Mouse (Mus musculus) regulatory T cell (primary cell): ENCODE data around the gene Aox2.
"Not testable (repeated sequence)": the region's sequence is repeated elsewhere in the genome, so short reads cannot be mapped to it uniquely, and the experiment has no call there.

Experiments
- in situ Hi-C: fragments of 300-600 bp; cut with MboI, MseI; formaldehyde crosslinking; loops from one replicate; pipeline ENCODE4 v1.15.1; 2025; ENCODE audit warnings: high pct_unique_total_duplicates

The Aox2 gene

DNA sequence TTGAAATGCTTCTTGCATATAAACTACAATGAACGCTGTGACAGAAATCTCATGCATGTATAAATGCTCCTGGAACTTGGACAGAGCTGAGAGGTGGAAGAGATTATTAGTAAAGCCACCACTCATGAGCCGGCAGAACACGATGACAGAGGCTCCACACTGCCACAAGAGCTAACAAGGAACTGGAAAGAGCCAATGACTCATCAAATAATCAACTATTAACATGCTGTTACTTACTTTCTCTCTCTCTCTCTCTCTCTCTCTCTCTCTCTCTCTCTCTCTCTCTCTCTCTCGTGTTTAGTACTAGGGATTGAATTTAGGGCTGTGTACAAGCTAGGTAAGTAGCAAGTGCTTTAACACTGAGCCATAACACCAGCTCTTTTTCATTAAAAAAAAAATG, 65.7 kb downstream of the Aox2 start:
- in situ Hi-C loops = no loop called here

DNA sequence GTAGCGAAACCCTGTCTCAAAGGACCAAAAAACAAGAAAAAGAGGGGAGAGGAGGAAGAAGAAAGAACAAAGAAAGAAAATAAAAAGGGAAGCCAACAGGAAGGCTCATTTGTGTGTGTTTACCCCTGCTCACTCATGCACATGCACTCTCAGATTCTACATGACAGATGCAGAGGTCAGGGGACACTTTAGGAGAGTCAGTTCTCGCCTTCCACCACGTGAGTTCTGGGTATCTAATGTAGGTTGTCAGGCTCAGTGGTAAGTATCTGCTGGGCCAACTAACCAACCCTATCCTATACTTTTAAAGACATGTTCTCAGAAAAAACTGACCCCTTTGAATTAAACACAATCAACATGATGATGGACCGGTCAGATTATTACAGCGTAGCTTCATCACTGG, 66.4 kb downstream of the Aox2 start:
- in situ Hi-C loops = no loop called here

DNA sequence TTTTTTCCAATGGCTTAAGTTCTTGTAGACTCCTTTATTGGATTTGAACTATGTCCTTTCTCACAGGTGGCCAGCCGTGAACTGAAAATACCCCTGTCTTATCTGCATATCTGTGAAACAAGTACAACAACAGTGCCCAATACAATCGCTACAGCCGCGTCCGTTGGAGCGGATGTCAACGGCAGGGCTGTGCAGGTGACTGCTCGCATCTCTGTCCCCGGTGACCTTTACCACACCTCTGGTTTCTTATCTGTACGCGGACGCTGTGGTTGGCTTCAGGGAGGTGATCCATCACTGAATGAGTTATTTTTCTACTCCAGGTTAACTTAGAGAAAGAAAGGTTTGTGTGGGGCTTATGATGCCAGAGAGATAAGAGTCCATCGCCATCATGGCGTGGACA, 68.0 kb downstream of the Aox2 start:
- in situ Hi-C loops = no loop called here

DNA sequence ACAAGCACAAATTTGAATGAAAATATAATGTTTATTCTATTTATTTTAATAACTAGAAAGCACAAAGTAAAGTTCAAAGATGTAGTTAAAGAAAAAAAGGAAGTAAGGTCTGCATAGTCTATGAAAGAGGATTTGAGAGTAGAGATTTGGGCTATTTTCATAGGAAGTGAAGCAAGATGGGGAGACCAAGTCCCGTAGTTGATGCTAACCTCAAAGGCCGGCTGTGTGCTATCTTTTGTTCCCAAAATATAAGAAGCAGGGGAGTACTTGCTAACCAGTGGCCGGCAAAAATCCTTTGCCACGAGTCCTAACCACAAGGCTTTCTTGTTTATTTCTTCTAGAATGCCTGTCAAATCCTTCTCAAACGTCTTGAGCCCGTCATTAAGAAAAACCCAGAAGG, 70.6 kb downstream of the Aox2 start:
- in situ Hi-C loops = no loop called here

DNA sequence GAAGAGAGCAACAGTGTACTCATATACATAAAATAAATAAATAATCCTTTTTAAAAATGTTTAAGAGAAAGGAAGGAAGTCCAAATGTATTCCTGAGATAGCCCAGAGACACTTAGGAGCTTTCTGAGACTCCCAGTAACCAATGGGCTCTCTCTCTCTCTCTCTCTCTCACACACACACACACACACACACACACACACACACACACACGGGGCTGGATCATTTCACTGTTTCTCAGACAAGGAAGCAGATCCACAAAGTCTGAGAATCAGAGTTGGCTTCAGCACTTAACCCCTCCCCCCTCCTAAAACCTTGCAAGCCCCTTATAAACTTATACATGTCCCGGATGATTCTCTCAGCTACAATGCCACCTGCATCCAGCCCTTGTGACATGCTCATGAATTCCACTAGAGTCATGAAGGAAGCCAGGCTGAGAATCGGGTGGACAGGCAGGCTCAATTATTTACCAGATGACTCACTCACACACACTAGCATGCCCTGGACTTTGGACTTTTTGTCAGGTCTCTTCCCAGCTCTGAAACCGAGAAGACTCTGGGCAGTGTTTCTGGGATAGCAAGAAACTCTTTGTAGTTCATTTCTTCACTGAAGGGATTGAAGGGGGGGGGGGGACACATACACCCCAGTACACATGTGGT, 75.2 kb downstream of the Aox2 start:
- in situ Hi-C loops = no loop called here

DNA sequence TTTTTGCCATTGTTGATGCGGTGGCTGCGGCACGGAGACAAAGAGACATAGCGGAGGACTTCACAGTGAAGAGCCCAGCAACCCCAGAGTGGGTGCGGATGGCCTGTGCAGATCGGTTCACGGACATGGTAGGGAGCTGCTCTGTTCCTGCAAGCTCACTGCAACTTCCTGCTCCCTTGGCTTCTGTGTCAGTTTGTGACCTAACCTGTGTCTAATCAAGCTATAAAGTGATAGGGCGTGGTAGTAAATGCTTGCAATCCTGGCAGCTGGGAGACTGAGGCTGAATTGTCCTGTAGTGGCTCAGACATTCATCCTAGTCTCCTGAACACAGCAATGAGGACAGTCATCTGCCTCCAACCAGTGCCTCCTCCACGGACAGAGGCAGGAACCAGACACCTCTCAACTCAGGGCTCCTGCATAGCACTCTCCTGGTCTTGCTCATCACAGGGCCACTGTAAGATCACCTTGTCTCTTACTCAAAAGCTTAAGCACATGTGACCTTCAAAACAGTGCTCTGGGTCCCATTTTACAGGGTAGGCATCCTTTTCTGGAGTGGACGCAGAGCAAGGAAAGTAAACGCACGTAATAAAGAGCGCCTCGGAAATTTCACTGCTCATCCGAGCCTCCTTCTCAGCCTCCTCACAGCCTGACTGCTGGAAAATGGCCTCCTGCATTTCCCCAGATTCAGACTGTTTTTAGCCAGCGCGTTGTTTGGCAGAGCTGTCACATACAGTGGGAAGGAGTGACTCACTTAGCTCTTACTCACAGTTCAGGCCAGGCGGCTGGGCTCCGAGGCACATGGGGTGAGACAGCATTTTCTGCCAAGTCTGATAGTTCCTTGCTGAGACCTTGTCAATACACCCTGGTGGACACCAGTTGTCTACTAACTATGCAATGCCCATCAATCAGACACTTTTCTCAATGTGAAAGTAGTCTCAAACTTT, 81.1 kb downstream of the Aox2 start:
- in situ Hi-C loops = no loop called here

DNA sequence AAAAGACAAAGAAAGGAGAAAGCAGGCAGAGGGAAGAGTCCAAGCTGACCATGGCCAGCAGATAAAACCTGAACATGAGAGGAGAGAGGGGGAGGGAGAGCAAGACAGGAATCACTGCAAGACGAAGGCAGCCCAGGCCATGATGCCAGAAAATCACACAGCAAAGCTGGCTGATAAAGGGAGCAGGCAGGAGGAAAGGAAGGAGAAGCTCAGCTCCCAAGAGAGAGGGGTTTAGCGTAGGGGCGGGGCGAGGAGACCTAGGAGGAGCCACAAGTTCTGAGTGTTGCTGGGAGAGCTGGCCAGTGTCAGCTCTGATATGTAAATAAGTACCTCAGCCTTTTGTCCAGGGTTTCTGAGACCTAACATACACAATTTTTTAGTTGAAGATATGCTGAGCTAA, 84.2 kb downstream of the Aox2 start:
- in situ Hi-C loops = no loop called here

DNA sequence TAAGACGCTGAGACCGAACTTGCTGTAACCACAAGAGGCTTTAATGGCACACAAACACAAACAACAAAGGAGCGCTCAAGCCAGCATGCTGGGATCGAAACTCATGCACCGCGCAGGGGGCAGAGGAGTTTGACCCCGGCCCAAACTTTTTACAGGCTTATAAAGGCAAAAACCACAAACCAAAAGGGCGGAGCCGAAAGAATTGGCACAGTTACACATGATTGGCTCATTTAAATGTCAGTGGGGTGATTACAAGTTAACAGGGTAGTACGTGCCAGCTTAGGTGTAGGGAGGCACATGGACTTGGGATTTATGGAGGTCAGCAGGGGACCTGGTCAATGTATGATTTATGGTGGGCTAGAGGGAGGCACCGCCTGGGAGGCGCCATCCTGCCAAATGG, 86.4 kb downstream of the Aox2 start:
- in situ Hi-C loops = no loop called here

DNA sequence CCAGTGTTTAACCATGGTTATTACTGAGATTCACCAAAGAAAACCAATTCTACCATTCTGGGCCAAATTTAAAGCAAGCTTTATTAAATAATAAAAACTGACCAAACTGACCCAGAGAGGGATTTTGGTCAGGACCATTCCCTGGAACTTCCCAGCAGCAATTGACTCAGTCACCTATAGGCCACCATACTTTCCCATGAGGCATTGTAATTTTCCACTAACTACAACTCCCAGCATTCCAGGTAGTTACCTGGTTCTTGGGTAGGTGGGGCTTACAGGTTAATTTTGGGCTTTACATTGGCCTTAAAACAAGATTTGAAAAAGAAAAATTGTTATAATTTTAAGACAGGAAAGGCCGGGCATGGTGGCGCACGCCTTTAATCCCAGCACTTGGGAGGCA, 87.7 kb downstream of the Aox2 start:
- in situ Hi-C loops = no loop called here

DNA sequence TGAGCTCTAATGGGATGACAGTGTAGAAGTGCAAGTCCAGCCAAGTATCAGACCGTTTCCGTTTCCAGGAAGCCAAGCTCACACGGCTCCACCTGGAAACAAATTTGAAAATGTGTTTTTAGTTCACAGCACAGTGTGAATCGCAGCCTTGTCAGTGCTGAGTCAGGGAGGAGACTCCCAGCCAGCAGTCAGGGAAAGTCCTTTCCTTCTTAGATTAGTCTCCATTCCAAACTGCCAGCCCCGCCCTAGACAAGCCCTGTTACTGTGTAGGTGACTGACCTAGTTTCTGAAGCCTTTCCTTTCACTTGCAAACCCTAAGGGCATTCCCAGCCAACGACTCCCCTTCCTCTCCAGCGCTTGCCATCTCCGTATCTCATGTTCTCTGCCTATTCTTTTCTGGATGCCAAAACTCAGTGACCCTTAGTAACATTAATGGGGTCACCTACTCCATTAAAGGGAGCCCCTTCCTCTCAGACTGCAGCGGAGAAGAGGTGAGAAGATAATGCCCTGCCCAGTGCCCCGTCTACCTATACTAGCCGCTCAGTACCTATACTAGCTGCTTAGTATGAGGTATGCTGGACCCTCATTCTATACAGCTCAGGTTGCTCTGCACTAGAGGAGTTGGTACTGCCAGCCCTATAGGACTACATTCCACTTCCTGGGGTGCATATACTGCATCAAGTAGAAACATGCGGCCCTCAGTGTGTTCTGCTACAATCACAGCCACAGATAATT, 88.8 kb downstream of the Aox2 start:
- in situ Hi-C loops = no loop called here

DNA sequence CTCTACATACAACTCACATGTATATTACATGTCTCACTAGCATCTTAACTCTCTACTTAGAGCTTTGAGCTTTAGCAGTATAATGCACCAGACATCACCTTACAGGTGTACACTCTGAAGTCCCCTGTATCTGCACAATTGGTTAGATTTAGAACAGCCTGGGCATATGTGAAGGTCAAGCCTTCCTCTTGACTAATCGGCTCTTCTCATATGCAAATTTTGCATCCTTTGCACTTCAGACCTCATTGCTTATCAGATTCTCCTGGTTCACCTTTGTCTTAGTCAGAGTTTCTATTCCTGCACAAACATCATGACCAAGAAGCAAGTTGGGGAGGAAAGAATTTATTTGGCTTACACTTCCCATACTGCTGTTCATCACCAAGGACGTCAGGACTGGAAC, 91.6 kb downstream of the Aox2 start:
- in situ Hi-C loops = no loop called here

DNA sequence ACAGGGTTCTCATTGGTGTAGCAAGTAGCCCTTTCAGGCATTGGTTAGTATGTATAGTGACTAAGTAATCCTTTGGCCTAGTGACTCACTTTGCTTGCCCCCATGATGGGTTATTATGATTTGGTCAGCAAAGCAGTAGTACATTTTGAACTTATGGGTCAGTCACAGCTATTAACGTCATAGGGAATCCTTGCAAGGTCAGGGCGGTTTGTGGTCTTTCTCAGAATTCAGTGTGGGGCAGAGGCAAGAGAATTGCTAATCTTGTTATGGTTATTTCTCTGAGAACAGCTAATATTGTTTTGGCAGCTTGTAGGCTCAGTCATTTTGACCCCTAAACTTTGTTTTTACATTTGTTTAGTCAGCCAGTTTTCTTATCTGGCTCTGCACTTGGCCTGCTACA, 96.1 kb downstream of the Aox2 start:
- in situ Hi-C loops = not testable (repeated sequence)

DNA sequence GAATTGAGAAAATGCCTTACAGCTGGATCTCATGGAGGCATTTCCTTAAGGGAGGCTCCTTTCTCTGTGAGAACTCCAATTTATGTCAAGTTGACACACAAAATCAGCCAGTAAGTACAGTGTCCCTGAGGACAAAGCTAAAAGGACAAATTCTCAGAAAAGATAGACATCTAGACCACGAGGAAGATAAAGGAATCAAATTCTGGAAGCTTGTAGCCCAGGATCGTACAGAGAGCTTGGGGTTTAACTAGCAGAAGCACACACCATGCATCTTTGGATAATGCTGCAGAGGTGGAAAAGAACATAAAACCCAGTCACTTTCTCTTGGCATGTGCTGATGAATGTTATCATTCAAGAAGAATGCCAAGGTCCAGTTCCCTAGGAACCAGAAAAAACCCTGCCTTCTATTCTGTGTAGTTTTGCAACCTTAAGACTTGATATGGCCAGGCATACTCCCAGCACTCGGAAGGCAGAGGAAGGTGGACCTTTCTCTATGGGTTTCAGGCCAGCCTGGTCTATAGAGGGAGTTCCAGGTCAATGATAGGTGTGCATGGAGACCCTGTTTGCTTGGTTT, 97.5 kb downstream of the Aox2 start:
- in situ Hi-C loops = loop anchor here (25.0 kb wide), 1 partner anchor 963 kb away; the partner anchor contains the start of genes Maip1 and Tyw5

DNA sequence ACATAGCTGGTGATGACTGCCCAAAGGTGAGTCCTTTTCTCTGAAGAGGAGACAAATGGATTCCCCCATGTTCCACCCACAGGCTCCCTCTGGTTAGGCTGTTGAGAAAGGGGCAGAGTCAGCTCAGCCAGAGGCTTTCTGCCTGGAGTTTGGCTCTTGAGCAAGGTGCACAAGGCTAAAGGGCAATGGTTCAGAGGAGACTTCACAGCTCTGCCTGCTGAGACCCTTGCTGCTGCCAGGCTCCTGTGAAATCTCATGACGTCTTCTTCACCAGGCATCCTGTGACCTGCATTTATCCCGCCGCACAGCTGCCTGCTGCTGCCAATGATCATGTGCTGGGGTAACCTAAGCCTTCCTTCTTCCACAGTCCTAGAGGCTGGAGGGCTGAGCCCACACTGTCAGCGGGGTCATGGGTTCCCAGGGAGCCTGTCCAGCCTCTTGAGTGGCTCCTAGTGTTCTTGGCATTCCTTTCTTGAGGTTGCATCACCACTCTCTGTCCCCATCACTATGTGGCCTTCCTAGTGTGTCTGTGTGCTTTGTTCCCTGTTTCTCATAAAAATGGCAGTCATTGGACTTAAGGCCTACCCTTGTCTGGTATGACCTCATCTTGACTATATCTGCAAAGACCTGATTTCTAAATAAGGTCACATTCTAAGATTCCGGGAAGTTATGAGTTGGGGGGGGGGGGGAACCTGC, 104.6 kb downstream of the Aox2 start:
- in situ Hi-C loops = loop anchor here (25.0 kb wide), 1 partner anchor 970 kb away; the partner anchor contains the start of genes Maip1 and Tyw5

DNA sequence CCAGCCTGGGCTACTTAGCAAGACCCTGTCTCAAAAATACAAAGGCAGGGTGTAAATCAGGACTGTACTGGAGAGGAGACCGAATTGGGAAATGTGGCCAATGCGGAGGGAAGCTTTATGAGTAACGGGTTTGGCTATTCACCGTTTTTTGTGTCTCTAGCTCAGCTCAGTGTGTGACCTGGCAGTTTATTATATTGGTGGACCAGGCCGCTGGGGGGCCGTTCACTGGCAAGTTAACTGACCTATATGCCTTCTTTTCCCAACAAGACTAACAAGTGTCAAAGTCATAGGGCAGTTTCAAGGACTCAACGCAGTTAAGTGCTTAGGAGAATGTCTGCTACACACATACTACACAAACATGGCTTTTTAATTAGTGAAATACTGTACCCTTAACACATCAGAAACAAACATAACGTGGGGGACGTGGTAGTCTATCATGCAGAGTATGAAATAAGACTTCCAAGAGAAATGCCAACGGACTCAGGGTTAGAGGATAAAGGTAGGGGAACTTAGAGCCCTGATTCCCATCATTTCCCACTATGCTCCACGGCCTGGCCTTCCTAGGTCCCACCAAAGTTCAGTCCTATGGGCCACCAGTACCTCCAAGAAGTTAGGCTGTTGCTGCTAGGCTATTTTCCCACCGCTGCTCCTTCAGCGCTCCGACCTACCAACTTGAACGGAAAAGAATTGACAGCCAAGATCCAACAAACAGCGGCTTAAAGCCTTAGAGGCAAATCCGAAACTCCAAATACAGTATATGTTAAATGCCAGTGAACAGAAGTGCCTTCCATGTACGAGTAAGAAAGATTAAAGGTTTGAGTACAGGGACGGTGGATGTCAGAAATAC, 113.5 kb downstream of the Aox2 start:
- in situ Hi-C loops = loop anchor here (25.0 kb wide), 1 partner anchor 979 kb away; the partner anchor contains the start of genes Maip1 and Tyw5

DNA sequence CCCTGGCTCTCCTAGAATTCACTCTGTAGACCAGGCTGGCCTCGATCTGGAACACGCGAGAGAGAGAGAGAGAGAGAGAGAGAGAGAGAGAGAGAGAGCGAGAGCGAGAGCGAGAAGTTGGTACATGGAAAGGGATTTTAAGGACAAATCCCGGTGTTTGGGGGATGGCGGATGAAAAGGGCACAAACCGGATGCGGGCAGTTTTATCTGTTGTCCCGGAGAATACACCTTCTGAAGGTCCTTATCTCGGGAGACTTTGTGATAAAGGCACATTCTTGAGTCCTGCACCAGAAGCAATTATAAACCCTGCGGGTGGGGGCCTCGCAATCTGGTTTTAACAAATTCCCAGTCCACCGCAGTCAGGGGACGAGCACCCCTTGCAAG, 114.1 kb downstream of the Aox2 start:
- in situ Hi-C loops = loop anchor here (25.0 kb wide), 1 partner anchor 980 kb away; the partner anchor contains the start of genes Maip1 and Tyw5

DNA sequence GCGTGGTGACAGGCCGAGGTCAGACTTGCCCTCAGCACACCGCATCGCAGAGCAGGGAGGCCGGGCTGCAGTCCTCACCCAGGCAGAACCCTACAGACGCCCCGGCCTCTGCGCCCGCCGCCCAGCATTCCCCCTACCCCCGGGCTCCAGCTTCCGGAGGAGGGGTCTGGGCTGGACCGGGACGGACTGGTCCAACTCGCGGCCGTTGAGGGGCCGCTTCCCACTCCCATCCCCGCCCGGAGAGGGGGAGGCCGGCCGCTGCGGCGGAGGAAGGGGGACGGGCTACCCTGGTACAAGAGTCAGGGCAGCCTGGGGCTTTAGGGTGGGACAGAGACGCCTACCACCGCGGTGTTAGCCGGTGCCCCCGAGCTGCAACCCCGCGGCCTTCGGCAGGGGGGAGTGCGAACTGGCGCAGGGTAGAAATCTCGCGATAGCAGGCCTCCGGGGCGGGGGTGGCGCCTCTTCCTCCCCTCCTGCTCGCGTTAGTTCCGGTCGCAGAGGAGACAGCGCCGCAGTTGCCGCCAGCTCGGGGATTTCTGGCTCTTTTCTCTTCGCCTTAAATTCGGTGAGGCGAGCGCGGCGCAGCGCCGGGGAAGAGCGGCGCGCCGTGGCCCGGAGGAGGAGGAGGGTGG, 114.6 kb downstream of the Aox2 start, which contains the start of gene Bzw1:
Bzw1 (plus strand) TSS at position 247 of the 632 bp plus-strand sequence.
- in situ Hi-C loops = loop anchor here (25.0 kb wide), 1 partner anchor 980 kb away; the partner anchor contains the start of genes Maip1 and Tyw5

DNA sequence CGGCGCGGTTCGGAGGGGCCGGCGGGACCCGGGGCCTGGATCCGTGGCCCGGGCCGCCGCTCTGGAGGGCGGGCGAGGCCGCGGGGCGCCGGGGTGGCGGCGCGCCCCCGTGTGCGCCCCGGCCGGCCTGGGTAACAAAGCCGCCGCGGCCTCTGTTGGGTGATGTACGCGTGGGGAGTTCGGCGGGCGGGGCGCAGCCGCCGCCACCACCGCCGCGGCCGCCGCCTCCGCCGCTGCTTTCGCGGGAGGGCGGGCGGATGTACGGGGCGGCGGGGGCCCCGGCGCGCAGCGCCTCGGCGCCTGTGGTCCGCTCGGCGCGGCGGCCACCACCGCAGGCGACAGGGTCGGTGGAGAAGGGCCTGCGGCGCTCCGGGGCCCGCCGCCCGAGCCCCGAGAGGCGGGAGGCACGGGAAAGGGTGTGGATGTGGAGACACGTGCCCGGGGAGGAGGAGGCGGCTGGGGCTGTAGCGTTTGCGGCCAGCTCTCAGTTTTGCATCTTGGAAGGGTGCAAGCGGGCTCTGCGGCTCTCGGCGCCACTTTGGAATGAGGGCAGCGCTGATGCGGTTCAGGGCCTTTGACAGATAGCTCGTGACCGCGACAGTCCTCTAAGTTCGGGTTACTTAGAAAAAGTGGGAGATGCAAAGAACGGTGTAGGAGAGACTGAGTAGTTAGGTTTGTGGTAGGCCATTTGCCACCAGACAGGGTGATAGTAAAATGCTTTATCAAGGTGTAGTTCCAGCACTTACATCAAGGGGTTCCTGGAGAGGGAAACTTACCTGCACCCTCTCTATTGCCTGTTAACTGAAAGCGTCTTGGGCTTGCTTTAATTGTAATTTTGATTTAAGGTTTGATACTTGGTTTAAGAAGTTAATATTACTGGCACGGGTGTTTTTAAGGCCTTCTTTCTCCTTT, 115.4 kb downstream of the Aox2 start:
- in situ Hi-C loops = loop anchor here (25.0 kb wide), 1 partner anchor 981 kb away; the partner anchor contains the start of genes Maip1 and Tyw5
